Mouse (Mus musculus): ENCODE measurements around the gene Olfr1198.

Gene Olfr1198

DNA sequence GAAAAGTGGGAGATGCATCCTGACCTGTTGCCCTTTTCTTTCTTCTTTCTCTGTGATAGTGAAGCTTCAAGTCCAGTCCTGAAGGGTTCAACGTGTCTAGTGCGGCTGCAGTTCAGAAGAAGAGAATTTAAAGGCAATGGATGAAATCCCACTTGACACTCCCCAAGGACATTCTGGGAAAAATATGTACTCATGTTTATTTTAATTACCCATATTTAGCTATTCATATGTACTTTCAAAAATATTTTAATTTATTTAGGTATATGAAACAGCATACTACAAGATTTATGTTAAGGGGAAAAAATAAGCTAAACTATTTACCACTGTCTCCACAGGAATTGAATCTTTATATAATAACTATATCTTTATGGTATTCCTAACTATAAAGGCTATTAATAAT is at the start of gene Olfr1198:
Gene Olfr1198, minus strand, starts transcription at position 101 of the 400 bp plus-strand sequence.
- no peak for DNase-seq

GRCm38 (mm10) chr2:88792736-88793135 is 41.6 kb upstream of the Olfr1198 start, which contains the start of gene Olfr1201:
TSS of gene Olfr1201 (plus strand) at chr2:88793036.
- no peak for DNase-seq

DNA sequence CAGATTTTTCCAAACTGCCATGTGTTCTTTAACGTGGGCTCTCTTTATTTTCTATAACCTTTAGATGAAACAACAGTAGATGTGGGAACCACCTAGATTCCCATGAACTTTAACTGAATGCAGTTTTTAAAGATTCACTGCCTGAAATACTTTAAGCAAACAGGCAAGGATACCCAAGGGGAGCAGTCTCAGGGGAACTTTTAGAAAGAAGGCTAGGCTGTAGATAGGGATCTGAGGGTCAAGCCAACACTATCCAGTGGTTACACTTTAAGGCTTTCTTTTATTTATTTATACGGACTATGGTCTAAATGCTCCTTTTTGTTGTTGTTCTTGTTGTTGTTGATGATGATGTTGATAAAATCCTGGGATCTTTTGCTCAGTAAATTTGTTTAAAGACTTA is 19.2 kb upstream of the Olfr1198 start, which contains the start of gene Olfr1200:
Gene Olfr1200, minus strand, starts transcription at position 101 of the 400 bp plus-strand sequence.
- DNase-seq = no peak

- no peak for DNase-seq
Observed at GRCm38 (mm10) chr2:88760369-88760768, 9.2 kb upstream of the Olfr1198 start, which contains the start of gene Olfr1199. TSS of gene Olfr1199 (minus strand) at chr2:88760469.

DNA sequence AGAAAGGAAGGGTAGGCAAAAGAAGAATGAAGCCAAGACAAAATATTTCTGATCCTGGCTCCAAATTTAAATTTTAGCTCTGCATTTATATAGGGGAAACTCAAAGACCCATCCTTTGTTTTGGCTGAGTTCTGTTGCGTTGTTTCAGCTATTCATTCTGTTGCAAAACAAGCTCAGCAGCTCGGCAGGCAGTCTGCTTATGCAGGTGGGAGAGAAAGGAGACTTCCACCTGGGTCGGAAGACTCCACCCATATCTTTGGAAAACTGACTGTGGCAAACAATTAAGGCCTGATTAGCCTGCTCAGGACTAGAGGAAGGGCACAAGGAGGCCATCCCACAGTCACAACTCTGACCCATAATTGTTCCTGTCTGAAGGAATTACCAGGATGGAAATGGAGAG is 7.8 kb downstream of the Olfr1198 start:
- DNase-seq = no peak

GRCm38 (mm10) chr2:88732266-88732665 is 18.9 kb downstream of the Olfr1198 start, which contains the start of gene Olfr1197:
TSS of gene Olfr1197 (minus strand) at chr2:88732366.
- DNase-seq = no peak

GRCm38 (mm10) chr2:88704497-88704896 is 46.7 kb downstream of the Olfr1198 start, which contains the start of gene Olfr1196:
TSS of gene Olfr1196 (minus strand) at chr2:88704597.
- no peak for DNase-seq

Measured in kidney, postnatal 10 days (tissue).